Mouse (Mus musculus) C2C12 (cell line): ENCODE measurements around the gene Snrpg. TPM values are rescaled to one million over a fixed set of nuclear protein-coding genes. Genes with fewer than 3 reads are reported as not detected.

ENCODE experiments used
- H3K27me3 ChIP-seq: one replicate; pipeline ENCODE4 v1.6.1; 2011; ENCODE audit not compliant: control insufficient read depth, insufficient read depth, insufficient read length
- H3K36me3 ChIP-seq: one replicate; pipeline ENCODE4 v1.6.1; 2011; ENCODE audit not compliant: control insufficient read depth, insufficient read depth
- H3K4me3 ChIP-seq: one replicate; pipeline ENCODE4 v1.5.1; 2011; ENCODE audit warnings: mild to moderate bottlenecking, control low read depth; ENCODE audit not compliant: poor library complexity, insufficient read depth, severe bottlenecking
- H3K79me2 ChIP-seq: one replicate; pipeline ENCODE4 v1.6.1; 2011; ENCODE audit not compliant: control insufficient read depth, insufficient read depth
- H3K79me3 ChIP-seq: one replicate; pipeline ENCODE4 v1.6.1; 2011; ENCODE audit warnings: low read depth, control low read depth
- H3ac ChIP-seq: one replicate; pipeline ENCODE3; 2011; ENCODE audit warnings: low read depth; ENCODE audit not compliant: control insufficient read depth, insufficient read length
- CEBPB ChIP-seq: IDR thresholded peaks from one replicate; pipeline ENCODE4 v1.6.1; 2011; ENCODE audit warnings: low read depth, mild to moderate bottlenecking, control low read depth, moderate library complexity
- CTCF ChIP-seq: IDR thresholded peaks from one replicate; pipeline ENCODE4 v1.5.1; 2011; ENCODE audit not compliant: control insufficient read depth, insufficient read depth, insufficient read length
- FOSL1 ChIP-seq: IDR thresholded peaks from one replicate; pipeline ENCODE4 v1.8.0; 2011; ENCODE audit warnings: mild to moderate bottlenecking, low read length; ENCODE audit not compliant: poor library complexity, insufficient read depth, severe bottlenecking
- MAX ChIP-seq: IDR thresholded peaks from one replicate; pipeline ENCODE4 v1.6.1; 2011; ENCODE audit warnings: mild to moderate bottlenecking, control low read depth
- MYOD1 ChIP-seq: IDR thresholded peaks from one replicate; pipeline ENCODE4 v1.6.1; 2011; ENCODE audit warnings: low read depth; ENCODE audit not compliant: control insufficient read depth, insufficient read length
- MYOG ChIP-seq: IDR thresholded peaks from one replicate; pipeline ENCODE4 v1.6.1; 2011; ENCODE audit not compliant: control insufficient read depth, insufficient read length; ENCODE audit errors: extremely low read depth
- USF1 ChIP-seq: IDR thresholded peaks from one replicate; pipeline ENCODE4 v1.6.1; 2011; ENCODE audit warnings: low read depth, mild to moderate bottlenecking, control low read depth, moderate library complexity
- polyA plus RNA-seq: library from polyadenylated mRNA; unstranded; fragments of >200 nt; fragmentation: generic; extraction: Trizol; gene quantifications from one replicate; pipeline ENCODE4 v1.2.1, GENCODE M21; 2012; ENCODE audit warnings: missing spikeins

Gene Snrpg
- polyA plus RNA-seq, 1 experiment, result 354 TPM

DNA sequence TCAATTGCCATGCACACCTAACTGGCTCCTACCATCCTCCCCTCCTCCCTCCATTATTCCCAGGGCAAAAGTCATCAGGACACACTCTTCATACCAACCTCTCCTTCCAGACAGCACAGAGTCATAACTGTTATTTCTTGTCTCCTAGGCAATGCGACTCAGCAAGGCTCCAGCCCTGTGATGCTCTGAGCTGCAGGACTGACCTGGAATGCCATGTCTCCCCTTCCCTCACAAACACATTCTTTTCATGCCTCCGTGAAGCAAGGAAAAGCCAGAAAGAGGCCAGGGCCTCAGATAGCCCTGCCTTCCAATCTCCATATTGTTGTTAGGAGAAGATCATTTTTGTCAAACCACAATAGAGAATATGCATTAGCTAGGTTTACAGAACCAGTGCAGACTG lies 25.0 kb upstream of the Snrpg start:
- no peak overlapping the region for H3K4me3 ChIP-seq
- no peaks in the 10 kb centered on the region for H3K79me2 ChIP-seq
- peaks cover 8% of the 10 kb centered on the region for H3K27me3 ChIP-seq
- TF ChIP-seq USF1 (no peak), MYOD1 (no peak), MYOG (no peak), FOSL1 (no peak), MAX (no peak), CTCF (no peak), CEBPB (no peak)
- no peak overlapping the region for H3ac ChIP-seq
- no peaks in the 10 kb centered on the region for H3K79me3 ChIP-seq
- H3K36me3 ChIP-seq, result no peaks in the 10 kb centered on the region

DNA sequence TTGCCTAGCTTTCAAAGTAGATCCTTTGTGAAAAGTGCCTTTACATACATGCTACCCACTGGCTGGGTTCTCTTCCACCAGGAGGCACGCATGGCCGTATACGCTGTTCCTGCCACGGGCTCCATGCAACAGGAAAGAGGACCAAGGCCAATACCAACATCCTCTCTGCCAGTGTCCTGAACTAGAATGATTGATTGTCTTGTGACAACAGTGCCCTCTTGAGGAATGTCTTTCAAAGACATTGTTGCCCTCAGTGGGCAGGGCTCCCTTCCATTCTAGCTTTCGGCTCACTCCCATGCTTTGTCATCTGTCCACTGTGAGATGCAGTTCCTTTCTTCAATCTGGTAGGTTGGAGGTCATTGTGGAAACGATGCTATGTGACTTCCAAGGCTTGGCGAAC lies 21.8 kb upstream of the Snrpg start:
- Histone ChIP-seq H3K4me3 (no peak overlapping the region), H3K79me2 (no peaks in the 10 kb centered on the region), H3K36me3 (no peaks in the 10 kb centered on the region), H3ac (no peak overlapping the region), H3K27me3 (peaks cover 13% of the 10 kb centered on the region), H3K79me3 (no peaks in the 10 kb centered on the region)
- no peak for TF ChIP-seq MYOD1
- TF ChIP-seq MYOG, result no peak

DNA sequence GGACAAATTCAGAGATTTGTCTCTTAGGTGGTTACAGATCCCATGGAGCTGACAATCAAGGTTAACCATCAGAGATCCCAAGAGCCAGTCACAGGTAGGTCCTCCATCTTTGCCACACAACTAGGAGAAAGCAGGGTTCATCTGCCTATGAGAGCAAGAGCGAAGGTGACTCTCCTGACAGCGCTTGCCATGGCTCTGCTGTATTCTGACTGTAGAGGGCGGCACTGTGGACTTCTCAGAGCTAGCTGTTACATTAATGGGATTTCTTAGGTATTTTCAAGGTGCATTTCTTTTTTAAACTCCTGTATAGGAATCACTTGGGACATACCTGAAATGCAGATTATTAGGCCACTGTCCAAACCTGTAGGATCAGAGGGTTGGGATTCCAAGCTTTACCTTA lies 16.2 kb upstream of the Snrpg start:
- Histone ChIP-seq H3K79me2 (no peaks in the 10 kb centered on the region), H3ac (no peak overlapping the region), H3K36me3 (no peaks in the 10 kb centered on the region), H3K27me3 (peaks cover 16% of the 10 kb centered on the region), H3K79me3 (no peaks in the 10 kb centered on the region), H3K4me3 (no peak overlapping the region)
- TF ChIP-seq CTCF (no peak), MYOD1 (no peak), FOSL1 (no peak), USF1 (no peak), MYOG (no peak), MAX (no peak), CEBPB (no peak)

DNA sequence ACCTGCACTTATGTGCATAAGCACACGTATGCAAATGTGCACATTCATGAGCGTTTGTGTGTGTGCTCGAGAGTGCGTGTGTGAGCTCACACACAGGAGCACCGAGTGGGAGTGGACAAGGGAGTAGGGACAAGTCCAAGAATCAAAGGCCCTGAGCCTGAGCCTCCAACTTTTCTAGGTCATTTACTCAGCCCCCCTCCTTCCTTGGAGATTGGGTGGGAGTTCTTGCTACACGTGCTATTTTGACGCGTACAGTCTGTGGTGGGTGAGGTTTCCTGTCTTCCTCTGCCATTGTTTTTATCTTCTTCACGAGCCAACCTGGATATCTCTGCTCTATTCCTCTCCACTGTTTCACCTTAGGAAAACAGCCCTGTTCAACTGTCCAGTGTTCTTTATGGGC lies 14.1 kb upstream of the Snrpg start:
- TF ChIP-seq USF1, result no peak
- TF ChIP-seq FOSL1, result no peak
- TF ChIP-seq MYOG, result no peak
- TF ChIP-seq CTCF, result no peak
- no peak for TF ChIP-seq CEBPB
- no peak for TF ChIP-seq MAX
- no peak for TF ChIP-seq MYOD1
- H3K79me3 ChIP-seq, result no peaks in the 10 kb centered on the region
- no peak overlapping the region for H3ac ChIP-seq

DNA sequence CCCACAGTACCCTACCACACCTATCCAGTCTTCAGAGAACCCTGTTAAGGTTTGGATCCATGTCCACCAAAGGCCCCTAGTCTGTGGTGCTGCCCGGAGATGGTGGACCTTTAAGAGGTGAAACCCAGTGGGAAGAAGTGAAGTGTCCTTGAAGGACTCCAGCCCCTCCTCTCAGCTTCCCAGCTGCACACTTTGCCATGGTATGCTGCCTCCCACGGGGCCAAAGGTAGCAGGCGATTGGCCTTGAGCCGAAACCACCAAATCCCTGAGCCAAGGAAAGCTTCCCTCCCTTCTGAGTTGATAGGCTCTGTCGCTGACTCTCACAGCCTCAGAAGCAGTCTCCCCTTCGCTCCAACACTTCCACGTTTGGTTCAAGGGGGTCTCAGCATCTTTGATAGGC lies 10.4 kb upstream of the Snrpg start:
- TF ChIP-seq MYOD1, result no peak
- no peak for TF ChIP-seq USF1
- no peak for TF ChIP-seq CEBPB
- no peak for TF ChIP-seq MAX
- no peak for TF ChIP-seq CTCF
- no peak for TF ChIP-seq MYOG
- no peak for TF ChIP-seq FOSL1
- H3K27me3 ChIP-seq, result peaks cover 11% of the 10 kb centered on the region
- H3K4me3 ChIP-seq, result no peak overlapping the region

More for the DNA sequence above, 14.1 kb upstream of the Snrpg start:
- H3K36me3 ChIP-seq, result no peaks in the 10 kb centered on the region
- no peaks in the 10 kb centered on the region for H3K79me2 ChIP-seq
- H3K27me3 ChIP-seq, result peaks cover 15% of the 10 kb centered on the region
- no peak overlapping the region for H3K4me3 ChIP-seq

DNA sequence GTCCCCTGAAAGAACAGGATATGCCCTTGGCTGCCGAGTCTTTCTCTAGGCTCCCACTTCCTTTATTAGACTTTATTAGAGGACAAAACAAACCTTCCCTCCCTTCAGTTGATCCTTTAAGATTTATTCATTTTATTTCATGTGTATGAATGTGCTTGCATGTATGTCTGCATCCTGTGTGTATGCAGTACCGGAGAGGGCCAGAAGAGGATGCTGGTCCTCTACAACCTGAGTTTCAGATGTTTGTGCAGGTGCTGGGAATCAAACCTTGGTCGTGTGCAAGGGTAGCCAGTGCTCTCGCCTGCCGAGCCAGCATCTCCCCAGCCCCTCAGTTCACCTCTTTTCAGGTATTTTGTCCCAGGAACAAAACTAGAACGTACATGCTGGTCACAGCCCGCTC lies 9.7 kb upstream of the Snrpg start:
- H3K79me3 ChIP-seq, result peaks cover 2% of the 10 kb centered on the region
- H3K36me3 ChIP-seq, result no peaks in the 10 kb centered on the region
- H3K27me3 ChIP-seq, result peaks cover 9% of the 10 kb centered on the region
- H3K79me2 ChIP-seq, result peaks cover 7% of the 10 kb centered on the region
- TF ChIP-seq MYOD1, result no peak
- TF ChIP-seq MAX, result no peak
- TF ChIP-seq FOSL1, result no peak
- no peak for TF ChIP-seq CTCF
- TF ChIP-seq USF1, result no peak
- TF ChIP-seq CEBPB, result no peak
- no peak for TF ChIP-seq MYOG
- H3ac ChIP-seq, result no peak overlapping the region
- H3K4me3 ChIP-seq, result no peak overlapping the region

More for the DNA sequence above, 10.4 kb upstream of the Snrpg start:
- Histone ChIP-seq H3K79me3 (no peaks in the 10 kb centered on the region), H3ac (no peak overlapping the region), H3K79me2 (peaks cover under 1% of the 10 kb centered on the region), H3K36me3 (no peaks in the 10 kb centered on the region)
